Comparison of ENCODE assay signal across 8 mouse cellular contexts in genomic region chr1:74505721-74506464, GRCm38 (mm10). TPM values are rescaled to one million over a fixed set of nuclear protein-coding genes. Genes with fewer than 3 reads are reported as not detected.
DNase-seq lines count a peak whose midpoint lies in the region; ATAC-seq and TF ChIP-seq lines count a peak whose summit lies in the region.

Gene Cnot9, plus strand, starts transcription at chr1:74506058.

- peak; percentile 32; the same call in 1 of the 2 replicates for TF ChIP-seq EP300 in ES-Bruce4 (IDR thresholded peaks at IDR 0.05; ENCODE audit: insufficient read depth, low read depth, low read length)
- TF ChIP-seq EP300 in liver, postnatal 0 days (IDR thresholded peaks at IDR 0.05; ENCODE audit: low read depth) = peak; percentile 78; the same call in 1 of the 2 replicates

- TF ChIP-seq CTCF in ES-Bruce4 (IDR thresholded peaks at IDR 0.05; ENCODE audit: low read depth, low read length) = no peak
- TF ChIP-seq CTCF in liver, postnatal 0 days (IDR thresholded peaks at IDR 0.05; ENCODE audit: low read depth) = no peak

- no peaks in the 10 kb centered on the region for H3K4me1 ChIP-seq in ES-Bruce4 (ENCODE audit: control insufficient read depth, insufficient read depth, low read length)
- H3K4me1 ChIP-seq in forebrain, embryonic 13.5 days = peaks cover 36% of the 10 kb centered on the region
- peaks cover 22% of the 10 kb centered on the region for H3K4me1 ChIP-seq in liver, postnatal 0 days (ENCODE audit: insufficient read depth)
- peaks cover 19% of the 10 kb centered on the region for H3K4me1 ChIP-seq in neural tube, embryonic 14.5 days (ENCODE audit: control insufficient read depth, insufficient read depth, low read length)

- peak; percentile 100 for DNase-seq in heart, postnatal 10 days
- DNase-seq in large intestine, adult 2 months (ENCODE audit: low read depth, low spot score) = peak; percentile 98
- DNase-seq in liver, postnatal 0 days = peak; percentile 100
- DNase-seq in testis, postnatal 10 days (ENCODE audit: low spot score) = peak; percentile 100

- peaks cover 17% of the 10 kb centered on the region for H3K36me3 ChIP-seq in ES-Bruce4 (ENCODE audit: control insufficient read depth, insufficient read depth, low read length, poor library complexity, severe bottlenecking)
- H3K36me3 ChIP-seq in forebrain, embryonic 13.5 days (ENCODE audit: poor library complexity, severe bottlenecking) = peaks cover 7% of the 10 kb centered on the region; the same call in 1 of the 2 replicates
- peaks cover 6% of the 10 kb centered on the region; the same call in 1 of the 2 replicates for H3K36me3 ChIP-seq in liver, postnatal 0 days (replicated peaks; ENCODE audit: insufficient read depth, low read length)
- H3K36me3 ChIP-seq in neural tube, embryonic 14.5 days (ENCODE audit: control insufficient read depth, insufficient read depth, low read length) = no peaks in the 10 kb centered on the region

- under 1% methylated on average over 64 of the region's 64 CpGs for WGBS in forebrain, embryonic 13.5 days
- under 1% methylated on average over 64 of the region's 64 CpGs for WGBS in large intestine, adult 2 months
- under 1% methylated on average over 64 of the region's 64 CpGs for WGBS in liver, postnatal 0 days (ENCODE audit: insufficient replicate concordance)
- WGBS in neural tube, embryonic 14.5 days = under 1% methylated on average over 62 of the region's 64 CpGs

- peak within 1 kb of the TSS; percentile 73 for H3K4me2 ChIP-seq in forebrain, embryonic 13.5 days
- H3K4me2 ChIP-seq in liver, postnatal 0 days (ENCODE audit: low read depth, low read length) = peak within 1 kb of the TSS; percentile 90
- peak within 1 kb of the TSS; percentile 91 for H3K4me2 ChIP-seq in neural tube, embryonic 14.5 days (ENCODE audit: low read depth, low read length)

- peak; percentile 74 for TF ChIP-seq POLR2A in ES-Bruce4 (IDR thresholded peaks at IDR 0.05; ENCODE audit: insufficient read depth, low read length)

- peak within 1 kb of the TSS; percentile 91 for H3K9ac ChIP-seq in ES-Bruce4 (ENCODE audit: low read depth, poor library complexity, severe bottlenecking)
- H3K9ac ChIP-seq in forebrain, embryonic 13.5 days = peak within 1 kb of the TSS; percentile 95
- H3K9ac ChIP-seq in liver, postnatal 0 days (replicated peaks) = peak within 1 kb of the TSS; percentile 97
- H3K9ac ChIP-seq in neural tube, embryonic 14.5 days (replicated peaks; ENCODE audit: low read depth, low read length) = peak within 1 kb of the TSS; percentile 92

- no peaks in the 10 kb centered on the region for H3K27me3 ChIP-seq in ES-Bruce4 (ENCODE audit: control insufficient read depth, insufficient read depth, low read length, poor library complexity, severe bottlenecking)
- no peaks in the 10 kb centered on the region for H3K27me3 ChIP-seq in forebrain, embryonic 13.5 days
- H3K27me3 ChIP-seq in liver, postnatal 0 days (ENCODE audit: insufficient read depth, low read length) = no peaks in the 10 kb centered on the region
- no peaks in the 10 kb centered on the region for H3K27me3 ChIP-seq in neural tube, embryonic 14.5 days (ENCODE audit: control insufficient read depth, insufficient read depth, low read length)

- peak within 1 kb of the TSS; percentile 99 for H3K4me3 ChIP-seq in ES-Bruce4 (ENCODE audit: low read depth, low read length)
- peak within 1 kb of the TSS; percentile 82 for H3K4me3 ChIP-seq in forebrain, embryonic 13.5 days
- peak within 1 kb of the TSS; percentile 94 for H3K4me3 ChIP-seq in liver, postnatal 0 days (ENCODE audit: low read depth, low read length)
- peak within 1 kb of the TSS; percentile 92 for H3K4me3 ChIP-seq in neural tube, embryonic 14.5 days (ENCODE audit: low read depth, low read length)

- intact Hi-C loops in heart, postnatal 10 days (cut with DNase I) = loop anchor here (5.0 kb wide), 1 partner anchor 81 kb away; the partner anchor contains the start of genes Bcs1l and Zfp142

- ATAC-seq in cerebellum, adult (ENCODE audit: insufficient number of reproducible peaks, low FRiP score, low TSS enrichment) = peak; percentile 97
- ATAC-seq in forebrain, embryonic 13.5 days = peak; percentile 100
- ATAC-seq in liver, postnatal 0 days = peak; percentile 98
- peak; percentile 99 for ATAC-seq in neural tube, embryonic 14.5 days (ENCODE audit: low read depth)

- H3K27ac ChIP-seq in ES-Bruce4 (ENCODE audit: insufficient read depth, low read length) = peak within 1 kb of the TSS; percentile 95
- H3K27ac ChIP-seq in forebrain, embryonic 13.5 days = peak within 1 kb of the TSS; percentile 86
- H3K27ac ChIP-seq in liver, postnatal 0 days (ENCODE audit: low read depth) = peak within 1 kb of the TSS; percentile 93
- H3K27ac ChIP-seq in neural tube, embryonic 14.5 days (ENCODE audit: low read depth, low read length) = peak within 1 kb of the TSS; percentile 67

- no peaks in the 10 kb centered on the region for H3K9me3 ChIP-seq in ES-Bruce4 (replicated peaks; ENCODE audit: control insufficient read depth, insufficient read depth, low read length, poor library complexity, severe bottlenecking)
- no peaks in the 10 kb centered on the region for H3K9me3 ChIP-seq in forebrain, embryonic 13.5 days (replicated peaks)
- H3K9me3 ChIP-seq in liver, postnatal 0 days (ENCODE audit: low read length) = no peaks in the 10 kb centered on the region
- H3K9me3 ChIP-seq in neural tube, embryonic 14.5 days (ENCODE audit: control insufficient read depth, low read length) = no peaks in the 10 kb centered on the region

RNA-seq across cellular contexts. Expression of gene Cnot9, which starts in this region (rescaled TPM):
- 93.1 and 99.8 TPM in 2 replicates for polyA plus RNA-seq in ES-Bruce4 (2011; ENCODE audit: insufficient read depth, insufficient read length, low read depth, missing spikeins)
- polyA plus RNA-seq in forebrain, embryonic 13.5 days (2015; fragmentation: Nextera tagmentation; extraction: Ambion mirVana) = 64.2 and 68.6 TPM in 2 replicates
- total RNA-seq in heart, postnatal 10 days (2021) = 10 to 100 TPM; 20.8 to 22.4 TPM
- 25.5 and 35.7 TPM in 2 replicates for polyA plus RNA-seq in large intestine, adult 2 months (2012; rRNA removed)
- 23.2 and 23.3 TPM in 2 replicates for polyA plus RNA-seq in liver, postnatal 0 days (2015; fragmentation: Nextera tagmentation; extraction: Ambion mirVana)
- polyA plus RNA-seq in neural tube, embryonic 14.5 days (2014; fragmentation: Nextera tagmentation; extraction: Ambion mirVana) = 48.6 and 52.9 TPM in 2 replicates

Comparison
In these comparisons a context has a peak if more than half of its experiments do, and no peak if none do; other contexts are left out.
1. Peak in every context shown above with its lines: DNase-seq, ATAC-seq, H3K4me3 ChIP-seq and H3K27ac ChIP-seq.